Mouse (Mus musculus) midbrain, embryonic 12.5 days (tissue): ENCODE results near the gene Grm8. TPM values are rescaled to one million over a fixed set of nuclear protein-coding genes. Genes with fewer than 3 reads are reported as not detected.

ENCODE experiments used
- ATAC-seq: fragments of 200-750 bp; cut with Nextera tagmentation; 2 replicates; pipeline ENCODE4 v1.8.0; 2017; ENCODE audit warnings: low read depth, moderate TSS enrichment, moderate library complexity; ENCODE audit not compliant: low FRiP score
- H3K27ac ChIP-seq: fragments of 300-500 bp; sonication (generic); replicated peaks from 2 replicates; pipeline ENCODE4 v1.5.1; 2016; ENCODE audit warnings: mild to moderate bottlenecking
- H3K27me3 ChIP-seq: fragments of 300-500 bp; sonication (generic); 2 replicates; pipeline ENCODE4 v1.6.1; 2016; ENCODE audit warnings: mild to moderate bottlenecking
- H3K36me3 ChIP-seq: fragments of 300-500 bp; sonication (generic); 2 replicates; pipeline ENCODE4 v1.6.1; 2016
- H3K4me1 ChIP-seq: fragments of 300-500 bp; sonication (generic); 2 replicates; pipeline ENCODE4 v1.6.1; 2016
- H3K4me2 ChIP-seq: fragments of 300-500 bp; sonication (generic); replicated peaks from 2 replicates; pipeline ENCODE4 v1.6.1; 2016; ENCODE audit warnings: mild to moderate bottlenecking, moderate library complexity
- H3K4me3 ChIP-seq: fragments of 300-500 bp; sonication (generic); 2 replicates; pipeline ENCODE4 v1.5.1; 2016; ENCODE audit warnings: mild to moderate bottlenecking
- H3K9ac ChIP-seq: fragments of 300-500 bp; sonication (generic); replicated peaks from 2 replicates; pipeline ENCODE4 v1.6.1; 2016; ENCODE audit warnings: mild to moderate bottlenecking, moderate library complexity
- H3K9me3 ChIP-seq: fragments of 300-500 bp; sonication (generic); 2 replicates; pipeline ENCODE4 v1.6.1; 2016; ENCODE audit warnings: mild to moderate bottlenecking
- WGBS: fragments of 180-500 bp; shearing (Covaris S2); methylation state at CpG from one replicate; pipeline ENCODE4 v1.1.7; 2016; 5-methylcytosine and 5-hydroxymethylcytosine counted together
- polyA plus RNA-seq: library from polyadenylated mRNA; unstranded; fragments of >200 nt; fragmentation: Nextera tagmentation; extraction: Ambion mirVana; gene quantifications from 2 replicates; pipeline ENCODE4 v1.2.1, GENCODE M21; 2016

Grm8 gene
- polyA plus RNA-seq, 1 experiment from 2014 or later, result 6.4 TPM

DNA sequence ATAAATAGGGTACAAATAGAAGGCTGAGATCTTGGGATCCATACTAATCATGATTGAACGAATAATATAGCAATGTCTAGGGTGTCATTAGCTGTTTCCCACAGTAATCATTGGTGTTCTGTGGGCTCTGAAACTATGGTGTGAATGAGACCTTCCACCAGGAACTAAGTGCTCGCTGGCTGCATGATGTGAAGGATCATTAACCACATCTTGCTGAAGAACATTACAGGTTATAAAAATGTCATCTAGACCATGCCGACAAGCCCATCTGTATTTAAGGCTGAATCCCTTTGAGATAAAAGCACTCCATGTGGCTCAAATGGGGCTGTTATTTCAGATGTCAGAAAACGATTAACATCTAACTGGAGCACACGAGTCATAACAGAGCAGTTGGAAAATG lies 674.0 kb downstream of the Grm8 start:
- WGBS, result 78% methylated on average over 5 of the region's 5 CpGs
- H3K9ac ChIP-seq, result no peak overlapping the region
- ATAC-seq, result no peak
- no peaks in the 10 kb centered on the region for H3K4me1 ChIP-seq
- no peak overlapping the region for H3K4me2 ChIP-seq
- H3K36me3 ChIP-seq, result no peaks in the 10 kb centered on the region
- no peaks in the 10 kb centered on the region for H3K27me3 ChIP-seq
- no peak overlapping the region for H3K27ac ChIP-seq
- H3K4me3 ChIP-seq, result no peak overlapping the region
- no peaks in the 10 kb centered on the region for H3K9me3 ChIP-seq

DNA sequence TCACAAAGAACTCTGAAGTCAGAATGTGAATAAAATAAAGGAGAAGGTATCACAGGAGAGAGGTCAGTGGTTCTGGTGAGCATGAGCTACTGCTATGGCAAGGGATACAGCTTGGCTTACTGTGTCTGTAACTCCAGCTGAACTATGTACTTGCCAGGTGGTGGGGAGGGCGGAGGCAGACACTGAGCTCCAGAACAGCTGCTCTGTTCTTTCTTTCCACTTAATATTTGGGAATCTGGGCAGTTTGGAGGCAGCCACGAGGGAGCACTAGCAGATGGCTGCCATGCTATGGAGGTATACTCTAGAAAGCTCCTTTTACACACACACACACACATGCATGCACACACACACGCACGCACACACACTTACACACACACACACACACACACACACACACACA lies 726.5 kb downstream of the Grm8 start:
- Histone ChIP-seq H3K4me1 (no peaks in the 10 kb centered on the region), H3K9me3 (no peaks in the 10 kb centered on the region), H3K4me2 (no peak overlapping the region), H3K27ac (no peak overlapping the region), H3K27me3 (no peaks in the 10 kb centered on the region), H3K36me3 (no peaks in the 10 kb centered on the region), H3K4me3 (no peak overlapping the region), H3K9ac (no peak overlapping the region)
- WGBS, result 71% methylated on average over 4 of the region's 4 CpGs
- peak; percentile 75 for ATAC-seq

DNA sequence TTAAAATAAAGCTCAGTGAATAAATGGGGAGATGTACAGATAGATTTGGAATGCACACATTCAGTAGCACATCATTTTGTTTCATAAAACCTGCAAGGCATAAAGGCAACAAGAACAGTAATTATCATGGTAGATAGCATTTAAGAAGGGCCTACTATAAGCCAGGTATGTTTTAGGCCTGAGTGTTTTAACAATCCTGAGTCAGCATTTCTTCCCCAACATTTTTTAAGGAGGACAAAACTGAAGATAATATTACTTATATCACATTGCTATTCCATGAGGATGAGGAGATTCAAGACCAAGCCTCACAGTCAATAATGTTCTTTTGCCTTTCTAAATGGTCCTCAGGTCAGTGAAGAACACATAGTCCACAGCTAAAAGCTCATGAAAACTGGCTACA lies 762.6 kb downstream of the Grm8 start:
- H3K27me3 ChIP-seq, result no peaks in the 10 kb centered on the region
- no peak overlapping the region for H3K27ac ChIP-seq
- no peaks in the 10 kb centered on the region for H3K9me3 ChIP-seq
- no peaks in the 10 kb centered on the region for H3K36me3 ChIP-seq
- H3K4me1 ChIP-seq, result no peaks in the 10 kb centered on the region
- no peak overlapping the region for H3K4me2 ChIP-seq
- H3K9ac ChIP-seq, result no peak overlapping the region
- H3K4me3 ChIP-seq, result no peak overlapping the region
- no peak for ATAC-seq

DNA sequence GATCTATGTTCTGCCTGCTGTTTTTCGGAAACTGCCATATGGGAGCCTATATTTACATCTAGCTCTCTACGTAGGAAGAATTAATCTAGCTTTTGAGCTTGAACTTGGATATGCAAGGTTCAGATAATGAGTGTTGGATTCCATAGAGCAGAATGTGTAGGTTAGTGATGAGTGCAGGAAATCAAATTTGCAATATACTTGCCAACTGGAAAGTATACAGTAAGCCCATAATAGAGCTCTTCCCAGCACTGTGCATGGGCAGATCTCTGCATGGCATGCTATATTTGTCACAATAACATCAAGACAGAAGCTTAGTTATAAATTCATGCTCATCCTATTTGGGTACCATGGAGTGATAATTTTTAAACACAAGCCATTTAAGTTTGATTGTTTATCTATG lies 763.9 kb downstream of the Grm8 start:
- Histone ChIP-seq H3K36me3 (no peaks in the 10 kb centered on the region), H3K4me1 (no peaks in the 10 kb centered on the region), H3K27me3 (no peaks in the 10 kb centered on the region), H3K9me3 (no peaks in the 10 kb centered on the region), H3K9ac (no peak overlapping the region), H3K4me2 (no peak overlapping the region), H3K27ac (no peak overlapping the region), H3K4me3 (no peak overlapping the region)
- no peak for ATAC-seq
- WGBS, result 75% methylated on average over 2 of the region's 2 CpGs

DNA sequence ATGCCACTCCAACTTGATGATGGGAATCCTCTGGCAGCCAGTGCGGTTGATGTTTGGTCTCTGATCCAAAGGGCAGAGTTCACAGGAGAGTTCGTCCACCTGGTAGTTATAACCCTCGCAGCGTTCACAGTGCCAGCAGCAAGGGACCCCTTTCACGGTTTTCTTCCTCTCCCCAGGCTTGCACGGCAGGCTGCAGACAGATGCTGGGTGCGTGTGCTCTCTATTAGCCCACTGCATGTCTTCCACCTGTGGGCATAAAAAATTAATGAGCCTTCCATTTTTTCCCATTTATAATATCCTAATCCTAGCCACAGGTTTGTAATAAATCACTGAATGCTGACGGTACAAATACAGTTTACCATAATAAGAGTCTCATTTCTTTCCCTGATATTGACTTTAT lies 771.2 kb downstream of the Grm8 start:
- WGBS, result 83% methylated on average over 8 of the region's 8 CpGs
- no peaks in the 10 kb centered on the region for H3K36me3 ChIP-seq
- H3K4me3 ChIP-seq, result no peak overlapping the region
- no peaks in the 10 kb centered on the region for H3K27me3 ChIP-seq
- H3K4me2 ChIP-seq, result no peak overlapping the region
- no peak overlapping the region for H3K27ac ChIP-seq
- H3K9me3 ChIP-seq, result no peaks in the 10 kb centered on the region
- H3K9ac ChIP-seq, result no peak overlapping the region
- H3K4me1 ChIP-seq, result no peaks in the 10 kb centered on the region
- no peak for ATAC-seq

DNA sequence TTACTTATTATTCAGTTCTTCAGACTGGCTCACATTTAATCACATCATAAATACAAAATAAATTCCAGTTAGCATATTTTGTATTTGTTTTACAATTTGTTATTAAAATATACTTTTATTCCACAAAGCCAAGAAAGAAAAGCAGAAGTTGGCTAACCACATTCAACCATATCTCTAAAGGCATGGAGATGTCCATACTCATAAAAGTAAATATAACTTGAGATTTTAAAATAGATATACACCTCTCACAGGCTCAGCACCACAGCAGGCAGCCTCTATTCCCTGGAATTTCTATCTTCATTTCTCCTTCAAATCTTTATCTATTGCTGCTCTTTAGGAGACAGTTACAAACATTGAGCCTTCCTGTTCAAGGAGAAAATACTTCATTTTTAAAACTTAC lies 774.5 kb downstream of the Grm8 start:
- H3K9me3 ChIP-seq, result no peaks in the 10 kb centered on the region
- H3K27ac ChIP-seq, result no peak overlapping the region
- no peaks in the 10 kb centered on the region for H3K4me1 ChIP-seq
- no peak overlapping the region for H3K4me3 ChIP-seq
- ATAC-seq, result no peak
- H3K27me3 ChIP-seq, result no peaks in the 10 kb centered on the region
- no peak overlapping the region for H3K9ac ChIP-seq
- no peaks in the 10 kb centered on the region for H3K36me3 ChIP-seq
- no peak overlapping the region for H3K4me2 ChIP-seq

DNA sequence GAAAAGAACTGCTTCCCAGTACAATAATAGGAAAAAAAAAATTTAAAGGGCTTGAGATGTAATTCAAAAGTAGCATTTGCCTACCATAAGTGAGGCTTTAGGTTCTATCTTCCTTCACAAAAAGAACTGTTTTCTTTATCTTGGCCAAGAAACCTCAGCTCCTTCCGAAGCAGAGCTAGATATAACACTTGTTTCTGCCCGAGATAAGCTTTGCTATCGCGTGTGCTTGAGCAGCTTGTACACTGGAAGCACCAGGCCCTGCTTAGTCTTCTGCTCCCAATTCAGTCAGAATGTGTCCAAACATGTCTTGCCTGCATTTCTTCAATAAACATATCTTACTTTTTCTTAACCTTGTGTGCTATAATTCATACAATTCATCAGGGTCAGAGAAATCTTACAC lies 783.8 kb downstream of the Grm8 start:
- no peak overlapping the region for H3K4me2 ChIP-seq
- H3K27ac ChIP-seq, result no peak overlapping the region
- no peak overlapping the region for H3K9ac ChIP-seq
- no peaks in the 10 kb centered on the region for H3K27me3 ChIP-seq
- WGBS, result 87% methylated on average over 4 of the region's 4 CpGs
- ATAC-seq, result no peak
- H3K4me1 ChIP-seq, result no peaks in the 10 kb centered on the region
- no peak overlapping the region for H3K4me3 ChIP-seq
- H3K9me3 ChIP-seq, result no peaks in the 10 kb centered on the region
- H3K36me3 ChIP-seq, result no peaks in the 10 kb centered on the region

DNA sequence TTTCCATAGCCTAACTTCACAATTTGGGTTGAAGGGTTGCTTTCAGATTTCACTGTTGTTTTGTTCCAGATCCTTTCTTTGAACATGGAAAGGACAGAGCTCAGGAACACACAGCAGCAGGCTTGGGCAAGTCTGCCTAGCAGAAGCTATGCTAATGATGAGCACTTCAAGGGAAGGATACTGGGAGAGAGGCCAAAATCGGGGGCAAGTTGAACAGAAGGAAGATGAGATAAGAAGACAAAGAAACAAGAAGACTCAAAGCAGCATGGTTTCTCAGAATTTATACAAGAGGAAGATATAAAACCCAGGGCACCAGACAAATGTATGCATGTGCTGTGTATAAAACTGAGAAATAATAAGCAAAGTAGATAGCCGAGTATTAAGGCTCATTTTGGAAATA lies 786.7 kb downstream of the Grm8 start:
- H3K4me3 ChIP-seq, result no peak overlapping the region
- H3K9me3 ChIP-seq, result no peaks in the 10 kb centered on the region
- no peak overlapping the region for H3K27ac ChIP-seq
- peak; percentile 49; the same call in 1 of the 2 replicates for ATAC-seq
- H3K27me3 ChIP-seq, result no peaks in the 10 kb centered on the region
- H3K9ac ChIP-seq, result no peak overlapping the region
- no peak overlapping the region for H3K4me2 ChIP-seq
- H3K4me1 ChIP-seq, result no peaks in the 10 kb centered on the region
- H3K36me3 ChIP-seq, result no peaks in the 10 kb centered on the region
- WGBS, result 74% methylated on average over 2 of the region's 2 CpGs

DNA sequence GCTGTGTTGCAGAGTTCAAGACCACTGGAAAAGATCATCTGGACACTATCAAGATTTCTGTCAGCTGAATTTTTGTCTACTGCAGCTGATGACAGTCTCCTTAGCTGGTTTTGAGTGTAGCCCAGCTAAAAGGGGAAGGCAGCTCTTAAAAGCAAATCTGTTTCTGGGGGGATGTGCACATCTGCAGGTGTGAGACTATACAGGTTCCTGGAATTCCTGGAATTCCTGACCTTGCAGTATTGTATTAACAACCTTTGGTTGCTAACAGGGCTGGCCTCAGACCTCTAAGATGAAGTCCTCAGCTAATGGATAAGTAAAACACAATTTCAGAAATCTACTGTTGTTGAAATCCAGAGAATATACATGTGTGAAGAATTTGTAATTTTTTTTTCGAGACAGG lies 788.7 kb downstream of the Grm8 start:
- H3K4me1 ChIP-seq, result no peaks in the 10 kb centered on the region
- H3K36me3 ChIP-seq, result no peaks in the 10 kb centered on the region
- no peaks in the 10 kb centered on the region for H3K9me3 ChIP-seq
- WGBS, result 76% methylated on average over 1 of the region's 1 CpGs
- no peak overlapping the region for H3K4me2 ChIP-seq
- H3K9ac ChIP-seq, result no peak overlapping the region
- H3K4me3 ChIP-seq, result no peak overlapping the region
- no peak for ATAC-seq
- H3K27ac ChIP-seq, result no peak overlapping the region
- no peaks in the 10 kb centered on the region for H3K27me3 ChIP-seq

DNA sequence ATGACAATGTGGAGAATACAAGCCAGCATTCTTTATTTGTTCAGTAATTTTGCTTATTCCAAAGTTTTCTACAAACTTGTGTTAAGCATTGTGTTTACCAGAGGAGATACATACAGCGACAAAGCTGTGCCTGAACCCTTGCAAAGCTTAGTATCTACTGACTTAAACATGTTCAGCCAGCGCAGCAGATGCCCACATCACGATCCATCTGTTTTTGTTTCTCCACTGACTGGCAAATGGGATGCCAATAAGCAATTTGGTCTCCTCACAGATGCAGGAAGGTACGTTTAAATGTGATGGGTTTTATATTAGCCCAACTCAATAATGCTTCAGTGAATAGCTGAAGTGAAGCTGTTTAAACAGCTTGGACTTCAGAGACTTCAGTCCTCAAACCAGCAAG lies 794.8 kb downstream of the Grm8 start:
- no peak for ATAC-seq
- no peak overlapping the region for H3K9ac ChIP-seq
- H3K36me3 ChIP-seq, result no peaks in the 10 kb centered on the region
- H3K9me3 ChIP-seq, result no peaks in the 10 kb centered on the region
- no peaks in the 10 kb centered on the region for H3K4me1 ChIP-seq
- H3K4me2 ChIP-seq, result no peak overlapping the region
- no peak overlapping the region for H3K27ac ChIP-seq
- 83% methylated on average over 4 of the region's 4 CpGs for WGBS
- no peak overlapping the region for H3K4me3 ChIP-seq
- no peaks in the 10 kb centered on the region for H3K27me3 ChIP-seq

DNA sequence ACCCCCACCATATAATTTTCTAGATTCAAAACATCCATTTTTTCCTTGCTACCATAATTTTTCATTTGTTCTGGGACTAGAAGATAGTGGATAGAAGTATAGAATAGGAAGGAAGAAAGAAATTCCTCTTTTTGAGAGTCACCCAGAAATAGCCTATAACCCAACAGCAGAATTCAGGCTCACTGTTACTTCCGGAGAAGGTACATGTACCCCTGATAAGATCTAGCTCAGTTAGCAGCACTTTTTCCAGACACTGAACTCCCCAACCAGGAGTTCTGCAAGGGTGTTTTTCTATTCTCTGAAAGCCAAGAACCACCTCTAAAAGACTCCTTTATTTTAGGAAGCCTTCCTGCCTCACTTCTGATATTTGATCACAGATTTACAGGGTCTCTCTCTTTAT lies 816.4 kb downstream of the Grm8 start:
- Histone ChIP-seq H3K9me3 (no peaks in the 10 kb centered on the region), H3K9ac (no peak overlapping the region), H3K4me3 (no peak overlapping the region), H3K27ac (no peak overlapping the region), H3K27me3 (no peaks in the 10 kb centered on the region), H3K36me3 (no peaks in the 10 kb centered on the region), H3K4me1 (no peaks in the 10 kb centered on the region), H3K4me2 (no peak overlapping the region)
- 90% methylated on average over 1 of the region's 1 CpGs for WGBS
- ATAC-seq, result no peak

DNA sequence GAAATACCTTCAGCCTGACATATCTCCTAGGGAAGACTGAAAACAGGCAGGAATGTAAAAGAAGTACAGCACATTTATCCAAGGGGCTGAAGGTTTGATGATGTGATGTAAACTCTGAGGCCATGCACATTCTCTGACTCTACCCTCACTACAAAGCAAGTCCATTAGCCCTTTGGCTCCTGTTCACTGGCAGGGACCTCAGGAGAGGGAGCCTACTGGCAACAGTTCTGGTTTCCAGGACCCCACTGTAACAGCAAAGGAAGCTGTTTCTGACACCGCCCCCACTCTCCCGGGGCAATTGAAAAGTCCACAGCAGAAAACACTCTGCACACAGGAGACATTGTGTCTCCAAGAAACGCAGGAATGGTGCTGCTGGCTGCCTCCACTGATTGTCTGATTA lies 817.6 kb downstream of the Grm8 start:
- no peaks in the 10 kb centered on the region for H3K9me3 ChIP-seq
- H3K4me2 ChIP-seq, result no peak overlapping the region
- H3K4me1 ChIP-seq, result no peaks in the 10 kb centered on the region
- H3K27ac ChIP-seq, result no peak overlapping the region
- H3K27me3 ChIP-seq, result no peaks in the 10 kb centered on the region
- H3K36me3 ChIP-seq, result no peaks in the 10 kb centered on the region
- H3K4me3 ChIP-seq, result no peak overlapping the region
- no peak for ATAC-seq
- WGBS, result 78% methylated on average over 3 of the region's 3 CpGs
- H3K9ac ChIP-seq, result no peak overlapping the region

DNA sequence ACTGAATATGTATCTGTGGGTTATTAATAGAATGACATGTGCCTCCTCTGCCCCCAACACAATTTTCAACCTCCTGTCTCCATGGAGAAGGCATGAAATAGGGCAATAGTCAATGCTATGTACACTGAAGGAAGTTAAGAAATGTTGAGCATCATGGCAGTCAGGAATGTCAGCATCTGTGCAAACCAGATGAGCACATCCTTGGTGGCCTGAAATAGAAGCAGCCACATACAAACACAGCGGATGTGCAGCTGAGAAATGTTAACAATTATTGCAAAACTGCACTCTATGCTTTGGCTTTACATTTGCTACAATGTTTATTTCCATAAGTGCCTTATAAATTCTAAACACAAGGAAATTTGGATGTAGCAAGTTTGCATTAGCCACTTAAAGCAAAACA lies 819.0 kb downstream of the Grm8 start:
- no peaks in the 10 kb centered on the region for H3K9me3 ChIP-seq
- 88% methylated on average over 1 of the region's 1 CpGs for WGBS
- no peak for ATAC-seq

More for the DNA sequence above, 819.0 kb downstream of the Grm8 start:
- no peaks in the 10 kb centered on the region for H3K36me3 ChIP-seq
- no peak overlapping the region for H3K4me2 ChIP-seq
- H3K27ac ChIP-seq, result no peak overlapping the region
- no peak overlapping the region for H3K4me3 ChIP-seq
- no peaks in the 10 kb centered on the region for H3K4me1 ChIP-seq
- H3K27me3 ChIP-seq, result no peaks in the 10 kb centered on the region
- no peak overlapping the region for H3K9ac ChIP-seq
